Mouse (Mus musculus) heart, embryonic 14.5 days (tissue): ENCODE measurements around the gene Hist1h3d. TPM values are rescaled to one million over a fixed set of nuclear protein-coding genes. Genes with fewer than 3 reads are reported as not detected.
"Not testable (repeated sequence)": the region's sequence is repeated elsewhere in the genome, so short reads cannot be mapped to it uniquely, and the experiment has no call there.

ENCODE experiments used
- ATAC-seq: fragments of 200-750 bp; cut with Nextera tagmentation; 2 replicates; pipeline ENCODE4 v1.8.0; 2017; ENCODE audit warnings: low read depth, moderate TSS enrichment; ENCODE audit not compliant: insufficient number of reproducible peaks, insufficient read depth, low FRiP score
- H3K27ac ChIP-seq, 2 experiments: fragments of 200-500 bp in 1 of 2; fragments of 300-500 bp in 1 of 2; sonication (generic) in 1 of 2; replicated peaks in 1 of 2; 2 replicates each; pipeline ENCODE4 v1.5.1; 2012 to 2014; ENCODE audit warnings: low read depth in 2 of 2, low read length in 2 of 2, control low read depth in 1 of 2, mild to moderate bottlenecking in 1 of 2, mixed read lengths in 1 of 2; ENCODE audit not compliant: control insufficient read depth in 1 of 2, insufficient read depth in 1 of 2
- H3K27me3 ChIP-seq: fragments of 300-500 bp; sonication (generic); 2 replicates; pipeline ENCODE4 v1.6.1; 2014; ENCODE audit warnings: mild to moderate bottlenecking, low read length, control low read depth; ENCODE audit not compliant: control insufficient read depth, insufficient read depth
- H3K36me3 ChIP-seq: fragments of 300-500 bp; sonication (generic); 2 replicates; pipeline ENCODE4 v1.6.1; 2014; ENCODE audit warnings: mild to moderate bottlenecking, control low read depth, low read length, mixed read lengths; ENCODE audit not compliant: control insufficient read depth, insufficient read depth
- H3K4me1 ChIP-seq, 2 experiments: fragments of 200-500 bp in 1 of 2; fragments of 300-500 bp in 1 of 2; sonication (generic) in 1 of 2; 2 replicates each; pipeline ENCODE4 v1.6.1; 2012 to 2014; ENCODE audit warnings: low read length in 2 of 2, control low read depth in 1 of 2, mixed read lengths in 1 of 2; ENCODE audit not compliant: control insufficient read depth in 2 of 2, insufficient read depth in 2 of 2
- H3K4me2 ChIP-seq: fragments of 300-500 bp; sonication (generic); 2 replicates; pipeline ENCODE4 v1.6.1; 2014; ENCODE audit warnings: mild to moderate bottlenecking, low read length
- H3K4me3 ChIP-seq, 2 experiments: fragments of 200-500 bp in 1 of 2; fragments of 300-500 bp in 1 of 2; sonication (generic) in 1 of 2; 2 replicates each; pipeline ENCODE4 v1.5.1; 2012 to 2014; ENCODE audit warnings: low read length in 2 of 2, mild to moderate bottlenecking in 2 of 2, control low read depth in 1 of 2, low read depth in 1 of 2, moderate library complexity in 1 of 2; ENCODE audit not compliant: control insufficient read depth in 1 of 2, insufficient read depth in 1 of 2
- H3K9ac ChIP-seq: fragments of 300-500 bp; sonication (generic); 2 replicates; pipeline ENCODE4 v1.6.1; 2014; ENCODE audit warnings: mild to moderate bottlenecking, low read length
- H3K9me3 ChIP-seq: fragments of 300-500 bp; sonication (generic); 2 replicates; pipeline ENCODE4 v1.6.1; 2016; ENCODE audit warnings: low read length, control low read depth; ENCODE audit not compliant: control insufficient read depth
- WGBS: fragments of 180-500 bp; shearing (Covaris S2); extraction: QIAGEN DNeasy Blood & Tissue Kit; methylation state at CpG from one replicate; pipeline ENCODE4 v1.1.7; 2014; 5-methylcytosine and 5-hydroxymethylcytosine counted together
- polyA plus RNA-seq: library from polyadenylated mRNA; unstranded; fragments of >200 nt; fragmentation: Nextera tagmentation; extraction: Ambion mirVana; gene quantifications from 2 replicates; pipeline ENCODE4 v1.2.1, GENCODE M21; 2014

The Hist1h3d gene
- polyA plus RNA-seq, 1 experiment from 2014 or later, result 3.7 TPM

- Histone ChIP-seq H3K9me3 (no peaks in the 10 kb centered on the region), H3K9ac (peak overlapping the region; percentile 87), H3K4me2 (peak overlapping the region; percentile 91), H3K4me1 (peaks cover 5 to 15% of the 10 kb centered on the region in 2 experiments), H3K27me3 (no peaks in the 10 kb centered on the region), H3K4me3 (peak overlapping the region; percentile 23 to 49), H3K27ac (peak overlapping the region; percentile 87 to 95), H3K36me3 (no peaks in the 10 kb centered on the region)
- no peak for ATAC-seq
- WGBS, result 3% methylated on average over 21 of the region's 22 CpGs
Measured at GRCm38 (mm10) chr13:23586099-23586939, 10.8 kb downstream of the Hist1h3d start.

GRCm38 (mm10) chr13:23586940-23587225, 11.3 kb downstream of the Hist1h3d start:
- Histone ChIP-seq H3K4me3 (peak overlapping the region; percentile 23 to 49), H3K27me3 (no peaks in the 10 kb centered on the region), H3K4me1 (peaks cover 5 to 14% of the 10 kb centered on the region in 2 experiments), H3K9me3 (no peaks in the 10 kb centered on the region), H3K36me3 (no peaks in the 10 kb centered on the region), H3K4me2 (peak overlapping the region; percentile 91), H3K9ac (peak overlapping the region; percentile 76), H3K27ac (peak overlapping the region; percentile 87 to 95)
- no peak for ATAC-seq
- WGBS, result 7% methylated on average over 1 of the region's 1 CpGs

- H3K4me1 ChIP-seq, result peaks cover 0 to 2% of the 10 kb centered on the region in 2 experiments; a peak in 1 of 4 replicates
- no peaks in the 10 kb centered on the region for H3K36me3 ChIP-seq
- no peak overlapping the region for H3K9ac ChIP-seq
- ATAC-seq, result no peak
- H3K27ac ChIP-seq, result no peak overlapping the region
- H3K27me3 ChIP-seq, result no peaks in the 10 kb centered on the region
- H3K4me3 ChIP-seq, result no peak overlapping the region
- 89% methylated on average over 7 of the region's 7 CpGs for WGBS
- no peaks in the 10 kb centered on the region for H3K9me3 ChIP-seq
- H3K4me2 ChIP-seq, result no peak overlapping the region
Measured at GRCm38 (mm10) chr13:23591206-23591605, 15.6 kb downstream of the Hist1h3d start.

GRCm38 (mm10) chr13:23591886-23592285, 16.3 kb downstream of the Hist1h3d start:
- H3K9me3 ChIP-seq, H3K36me3 ChIP-seq, H3K27ac ChIP-seq, H3K4me1 ChIP-seq, H3K9ac ChIP-seq, H3K4me2 ChIP-seq, ATAC-seq, H3K27me3 ChIP-seq, H3K4me3 ChIP-seq: not testable (repeated sequence)
- WGBS, result 60% methylated on average over 7 of the region's 7 CpGs

- no peak overlapping the region for H3K4me3 ChIP-seq
- no peaks in the 10 kb centered on the region for H3K27me3 ChIP-seq
- H3K9me3 ChIP-seq, result no peaks in the 10 kb centered on the region
- H3K4me1 ChIP-seq, result no peaks in the 10 kb centered on the region
- no peaks in the 10 kb centered on the region for H3K36me3 ChIP-seq
- WGBS, result 89% methylated on average over 7 of the region's 7 CpGs
- H3K9ac ChIP-seq, result no peak overlapping the region
- H3K27ac ChIP-seq, result no peak overlapping the region
- H3K4me2 ChIP-seq, result no peak overlapping the region
- ATAC-seq, result no peak
Measured at GRCm38 (mm10) chr13:23592614-23593013, 17.1 kb downstream of the Hist1h3d start.

GRCm38 (mm10) chr13:23593051-23593770, 17.6 kb downstream of the Hist1h3d start:
- 61% methylated on average over 5 of the region's 5 CpGs for WGBS
- Histone ChIP-seq H3K27me3 (no peaks in the 10 kb centered on the region), H3K9me3 (no peaks in the 10 kb centered on the region), H3K4me3 (no peak overlapping the region), H3K27ac (peak overlapping the region; percentile 49 to 55; a peak in 3 of 4 replicates), H3K4me2 (no peak overlapping the region), H3K4me1 (no peaks in the 10 kb centered on the region), H3K9ac (no peak overlapping the region), H3K36me3 (no peaks in the 10 kb centered on the region)
- ATAC-seq, result no peak

- Histone ChIP-seq H3K9me3 (no peaks in the 10 kb centered on the region), H3K27ac (no peak overlapping the region), H3K27me3 (no peaks in the 10 kb centered on the region), H3K9ac (no peak overlapping the region), H3K4me2 (no peak overlapping the region), H3K36me3 (no peaks in the 10 kb centered on the region), H3K4me1 (no peaks in the 10 kb centered on the region), H3K4me3 (no peak overlapping the region)
- 52% methylated on average over 2 of the region's 2 CpGs for WGBS
- no peak for ATAC-seq
Measured at GRCm38 (mm10) chr13:23595185-23595584, 19.6 kb downstream of the Hist1h3d start.
